Mouse (Mus musculus) adrenal gland, postnatal 10 days (tissue): ENCODE measurements around the gene Tbx18. TPM values are rescaled to one million over a fixed set of nuclear protein-coding genes. Genes with fewer than 3 reads are reported as not detected.
A peak's percentile ranks its signal among the peaks of the same experiment; 100 is the strongest.

Experiments
- DNase-seq: peaks from one replicate; pipeline ENCODE4 v3.0.0; 2021; ENCODE audit warnings: mixed read lengths
- total RNA-seq, 2 experiments: library from RNA; stranded (reverse); gene quantifications; 2 replicates each; pipeline ENCODE4 v1.2.3; 2021

The Tbx18 gene
- total RNA-seq, 2 experiments from 2014 or later, result 3.5 to 3.7 TPM

GRCm38 (mm10) chr9:87710360-87710759 lies 20.7 kb downstream of the Tbx18 start:
- no peak for DNase-seq

- DNase-seq, result peak; percentile 85
These were observed 22.9 kb downstream of the Tbx18 start for GRCm38 (mm10) chr9:87708151-87708550.

- DNase-seq, result no peak
These were observed 28.8 kb downstream of the Tbx18 start for GRCm38 (mm10) chr9:87702267-87702666.

GRCm38 (mm10) chr9:87686981-87687380 lies 44.1 kb downstream of the Tbx18 start:
- no peak for DNase-seq

GRCm38 (mm10) chr9:87682247-87682646 lies 48.8 kb downstream of the Tbx18 start:
- no peak for DNase-seq
